22 mouse cellular contexts compared by ENCODE assay signal in genomic region chr1:37166066-37166465, GRCm38 (mm10). TPM values are rescaled to one million over a fixed set of nuclear protein-coding genes. Genes with fewer than 3 reads are reported as not detected.
"Had no signal": no experiment of that assay in that cellular context is flagged by ENCODE, and none has a peak within 500 bp of the region (broad histone marks: within the 10 kb centered on the region; RNA-seq: fewer than 3 reads in every experiment).

No protein-coding gene starts in this region.

- H3K9ac ChIP-seq: kidney, embryonic 15.5 days; limb, embryonic 15.5 days; liver, embryonic 14.5 days; liver, postnatal 0 days; midbrain, embryonic 12.5 days; neural tube, embryonic 12.5 days; neural tube, embryonic 15.5 days had no signal

- H3K27me3 ChIP-seq: kidney, embryonic 15.5 days; limb, embryonic 15.5 days; midbrain, embryonic 12.5 days; neural tube, embryonic 12.5 days; neural tube, embryonic 15.5 days had no signal

- H3K4me2 ChIP-seq: kidney, embryonic 15.5 days; limb, embryonic 15.5 days; liver, embryonic 11.5 days; midbrain, embryonic 12.5 days; neural tube, embryonic 12.5 days; neural tube, embryonic 15.5 days had no signal

- H3K4me1 ChIP-seq: kidney, embryonic 15.5 days; limb, embryonic 15.5 days; midbrain, embryonic 12.5 days; neural tube, embryonic 12.5 days; neural tube, embryonic 15.5 days had no signal

- H3K9me3 ChIP-seq: kidney, embryonic 15.5 days; limb, embryonic 15.5 days; midbrain, embryonic 12.5 days; neural tube, embryonic 12.5 days; neural tube, embryonic 15.5 days had no signal

- ATAC-seq: liver, postnatal 0 days had no signal

- DNase-seq: kidney, adult 2 months; kidney, postnatal 14 days; kidney, postnatal 4 days; left cerebral cortex, postnatal 4 days; liver, postnatal 0 days; lung, postnatal 14 days; lung, postnatal 4 days; right cerebral cortex, adult 18-20 months; right cerebral cortex, postnatal 14 days; right cerebral cortex, postnatal 4 days; thymus, adult 2 months; thymus, postnatal 14 days; thymus, postnatal 4 days had no signal

- H3K4me3 ChIP-seq: kidney, embryonic 15.5 days; limb, embryonic 15.5 days; midbrain, embryonic 12.5 days; neural tube, embryonic 12.5 days; neural tube, embryonic 15.5 days had no signal

- H3K27ac ChIP-seq: kidney, embryonic 15.5 days; limb, embryonic 15.5 days; liver, embryonic 14.5 days; midbrain, embryonic 12.5 days; neural tube, embryonic 12.5 days; neural tube, embryonic 15.5 days; stomach, postnatal 0 days had no signal

- H3K36me3 ChIP-seq: kidney, embryonic 15.5 days; limb, embryonic 15.5 days; midbrain, embryonic 12.5 days; neural tube, embryonic 12.5 days; neural tube, embryonic 15.5 days had no signal

RNA-seq across cellular contexts. Expression of gene Cnga3, which starts 48.2 kb away (rescaled TPM):
- polyA plus RNA-seq: kidney, adult 2 months; limb, embryonic 15.5 days; liver, embryonic 11.5 days; liver, embryonic 14.5 days; liver, postnatal 0 days; lung, embryonic 16.5 days; neural tube, embryonic 12.5 days had no signal
